Mouse (Mus musculus) embryonic facial prominence, embryonic 11.5 days (tissue): ENCODE measurements around the gene Hapln2. TPM values are rescaled to one million over a fixed set of nuclear protein-coding genes. Genes with fewer than 3 reads are reported as not detected.
A peak's percentile ranks its signal among the peaks of the same experiment; 100 is the strongest.

ENCODE experiments used
- ATAC-seq: fragments of 200-750 bp; cut with Nextera tagmentation; replicated peaks from 2 replicates; pipeline ENCODE4 v1.8.0; 2017; ENCODE audit warnings: low read depth; ENCODE audit not compliant: insufficient number of reproducible peaks, low FRiP score, low TSS enrichment
- DNase-seq: peaks from one replicate; pipeline ENCODE4 v3.0.0-alpha.2; 2015; ENCODE audit warnings: low spot score
- H3K27ac ChIP-seq: fragments of 300-500 bp; sonication (generic); replicated peaks from 2 replicates; pipeline ENCODE4 v1.5.1; 2014; ENCODE audit warnings: mild to moderate bottlenecking, low read depth, low read length, control low read depth
- H3K27me3 ChIP-seq: fragments of 300-500 bp; sonication (generic); 2 replicates; pipeline ENCODE4 v1.6.1; 2014; ENCODE audit warnings: mild to moderate bottlenecking, low read length, moderate library complexity, mixed read lengths; ENCODE audit not compliant: control insufficient read depth, insufficient read depth
- H3K36me3 ChIP-seq: fragments of 300-500 bp; sonication (generic); replicated peaks from 2 replicates; pipeline ENCODE4 v1.6.1; 2014; ENCODE audit warnings: low read depth, mild to moderate bottlenecking, low read length, moderate library complexity, mixed read lengths; ENCODE audit not compliant: control insufficient read depth, insufficient read depth
- H3K4me1 ChIP-seq: fragments of 300-500 bp; sonication (generic); 2 replicates; pipeline ENCODE4 v1.6.1; 2014; ENCODE audit warnings: low read length, mixed read lengths; ENCODE audit not compliant: control insufficient read depth, insufficient read depth
- H3K4me2 ChIP-seq: fragments of 300-500 bp; sonication (generic); 2 replicates; pipeline ENCODE4 v1.6.1; 2014; ENCODE audit warnings: low read depth, mild to moderate bottlenecking, control low read depth, low read length, moderate library complexity
- H3K4me3 ChIP-seq: fragments of 300-500 bp; sonication (generic); 2 replicates; pipeline ENCODE4 v1.5.1; 2014; ENCODE audit warnings: low read depth, low read length, control low read depth
- H3K9ac ChIP-seq: fragments of 300-500 bp; sonication (generic); replicated peaks from 2 replicates; pipeline ENCODE4 v1.6.1; 2014; ENCODE audit warnings: mild to moderate bottlenecking, control low read depth, low read length
- H3K9me3 ChIP-seq: fragments of 300-500 bp; sonication (generic); replicated peaks from 2 replicates; pipeline ENCODE4 v1.6.1; 2016; ENCODE audit warnings: mild to moderate bottlenecking, low read length, inconsistent platforms, mixed read lengths; ENCODE audit not compliant: control insufficient read depth
- WGBS: fragments of 180-500 bp; shearing (Covaris S2); extraction: QIAGEN DNeasy Blood & Tissue Kit; methylation state at CpG from one replicate; pipeline ENCODE4 v1.1.7; 2014; 5-methylcytosine and 5-hydroxymethylcytosine counted together
- polyA plus RNA-seq: library from polyadenylated mRNA; unstranded; fragments of >200 nt; fragmentation: Nextera tagmentation; extraction: Ambion mirVana; gene quantifications from 2 replicates; pipeline ENCODE4 v1.2.1, GENCODE M21; 2014

Gene Hapln2
- polyA plus RNA-seq, 1 experiment from 2014 or later, result not detected

GRCm38 (mm10) chr3:88022322-88023191 lies 4.8 kb downstream of the Hapln2 start:
- Histone ChIP-seq H3K9ac (no peak overlapping the region), H3K27ac (no peak overlapping the region), H3K4me3 (peak overlapping the region; percentile 51), H3K36me3 (no peaks in the 10 kb centered on the region), H3K9me3 (no peaks in the 10 kb centered on the region), H3K4me2 (peak overlapping the region; percentile 95), H3K4me1 (peaks cover 10% of the 10 kb centered on the region), H3K27me3 (peaks cover 44% of the 10 kb centered on the region)
- WGBS, result under 1% methylated on average over 65 of the region's 66 CpGs
- ATAC-seq (peak; percentile 77), DNase-seq (peak; percentile 89)

- no peak overlapping the region for H3K9ac ChIP-seq
- 10% methylated on average over 6 of the region's 6 CpGs for WGBS
- DNase-seq, result no peak
- H3K27me3 ChIP-seq, result peaks cover 2% of the 10 kb centered on the region; the same call in 1 of the 2 replicates
- H3K4me2 ChIP-seq, result no peak overlapping the region
- no peaks in the 10 kb centered on the region for H3K4me1 ChIP-seq
- ATAC-seq, result no peak
- no peaks in the 10 kb centered on the region for H3K9me3 ChIP-seq
- H3K36me3 ChIP-seq, result no peaks in the 10 kb centered on the region
- H3K27ac ChIP-seq, result no peak overlapping the region
- H3K4me3 ChIP-seq, result no peak overlapping the region
Measured at GRCm38 (mm10) chr3:88010634-88011265, 16.6 kb downstream of the Hapln2 start.

GRCm38 (mm10) chr3:88005822-88006786 lies 21.3 kb downstream of the Hapln2 start:
- no peak for DNase-seq
- no peak for ATAC-seq

GRCm38 (mm10) chr3:88002291-88002976 lies 24.9 kb downstream of the Hapln2 start:
- no peak for ATAC-seq
- H3K9ac ChIP-seq, result no peak overlapping the region
- H3K4me3 ChIP-seq, result no peak overlapping the region
- no peaks in the 10 kb centered on the region for H3K9me3 ChIP-seq
- H3K36me3 ChIP-seq, result no peaks in the 10 kb centered on the region
- DNase-seq, result no peak
- H3K4me1 ChIP-seq, result peaks cover 7% of the 10 kb centered on the region
- WGBS, result 3% methylated on average over 17 of the region's 17 CpGs
- peaks cover 54% of the 10 kb centered on the region for H3K27me3 ChIP-seq
- no peak overlapping the region for H3K4me2 ChIP-seq
- no peak overlapping the region for H3K27ac ChIP-seq

More at GRCm38 (mm10) chr3:88005822-88006786, 21.3 kb downstream of the Hapln2 start:
- 78% methylated on average over 18 of the region's 18 CpGs for WGBS
- Histone ChIP-seq H3K4me1 (no peaks in the 10 kb centered on the region), H3K4me2 (no peak overlapping the region), H3K27me3 (peaks cover 17% of the 10 kb centered on the region), H3K27ac (no peak overlapping the region), H3K4me3 (no peak overlapping the region), H3K36me3 (no peaks in the 10 kb centered on the region), H3K9me3 (no peaks in the 10 kb centered on the region), H3K9ac (no peak overlapping the region)

GRCm38 (mm10) chr3:88000816-88001595 lies 26.4 kb downstream of the Hapln2 start:
- DNase-seq (no peak), ATAC-seq (no peak)
- H3K9me3 ChIP-seq, result no peaks in the 10 kb centered on the region
- H3K27ac ChIP-seq, result no peak overlapping the region
- H3K27me3 ChIP-seq, result peaks cover 68% of the 10 kb centered on the region
- peaks cover 7% of the 10 kb centered on the region for H3K4me1 ChIP-seq
- no peak overlapping the region for H3K4me3 ChIP-seq
- no peaks in the 10 kb centered on the region for H3K36me3 ChIP-seq
- H3K4me2 ChIP-seq, result no peak overlapping the region
- 7% methylated on average over 11 of the region's 11 CpGs for WGBS
- no peak overlapping the region for H3K9ac ChIP-seq

- DNase-seq, result no peak
- Histone ChIP-seq H3K27me3 (peaks cover 76% of the 10 kb centered on the region), H3K27ac (no peak within 1 kb of the TSS), H3K4me2 (peak within 1 kb of the TSS; percentile 71), H3K9me3 (no peaks in the 10 kb centered on the region), H3K4me1 (peaks cover 7% of the 10 kb centered on the region), H3K4me3 (peak within 1 kb of the TSS; percentile 18), H3K9ac (no peak within 1 kb of the TSS), H3K36me3 (no peaks in the 10 kb centered on the region)
- WGBS, result under 1% methylated on average over 39 of the region's 39 CpGs
- no peak for ATAC-seq
Measured at GRCm38 (mm10) chr3:88000181-88000580, 27.2 kb downstream of the Hapln2 start, which contains the start of gene Bcan. Bcan (minus strand) TSS chr3:88000230.
